Mouse (Mus musculus): ENCODE measurements around the gene Arhgef6.
A peak's percentile ranks its signal among the peaks of the same experiment; 100 is the strongest.

Arhgef6 gene

GRCm38 (mm10) chrX:57338371-57339211 is at the start of gene Arhgef6:
Gene Arhgef6, minus strand, starts transcription at chrX:57338729.
- DNase-seq (ENCODE audit: low spot score in 2 of 2): no peak

- no peak for DNase-seq (ENCODE audit: low spot score in 2 of 2)
These were observed 42.4 kb upstream of the Arhgef6 start for GRCm38 (mm10) chrX:57380915-57381314.

GRCm38 (mm10) chrX:57378579-57378978 is 40.0 kb upstream of the Arhgef6 start:
- DNase-seq (ENCODE audit: low spot score in 2 of 2): no peak

- no peak for DNase-seq (ENCODE audit: low spot score in 2 of 2)
These were observed 38.6 kb upstream of the Arhgef6 start for GRCm38 (mm10) chrX:57377096-57377495.

- DNase-seq (ENCODE audit: low spot score in 2 of 2): no peak
These were observed 35.5 kb upstream of the Arhgef6 start for GRCm38 (mm10) chrX:57374029-57374428.

GRCm38 (mm10) chrX:57373543-57373942 is 35.0 kb upstream of the Arhgef6 start:
- no peak for DNase-seq (ENCODE audit: low spot score in 2 of 2)

- DNase-seq (ENCODE audit: low spot score in 2 of 2): no peak
These were observed 34.4 kb upstream of the Arhgef6 start for GRCm38 (mm10) chrX:57372965-57373364.

GRCm38 (mm10) chrX:57364891-57365569 is 26.5 kb upstream of the Arhgef6 start:
- no peak for DNase-seq (ENCODE audit: low spot score in 2 of 2)

- no peak for DNase-seq (ENCODE audit: low spot score in 2 of 2)
These were observed 20.8 kb upstream of the Arhgef6 start for GRCm38 (mm10) chrX:57359316-57359715.

GRCm38 (mm10) chrX:57339220-57339619 is 691 bp upstream of the Arhgef6 start:
- no peak for DNase-seq (ENCODE audit: low spot score in 2 of 2)

- no peak for DNase-seq (ENCODE audit: low spot score in 2 of 2)
These were observed 947 bp downstream of the Arhgef6 start for GRCm38 (mm10) chrX:57337582-57337981.

GRCm38 (mm10) chrX:57336958-57337357 is 1.6 kb downstream of the Arhgef6 start:
- no peak for DNase-seq (ENCODE audit: low spot score in 2 of 2)

GRCm38 (mm10) chrX:57335313-57335712 is 3.2 kb downstream of the Arhgef6 start:
- DNase-seq (ENCODE audit: low spot score in 2 of 2): no peak

GRCm38 (mm10) chrX:57327668-57328338 is 10.7 kb downstream of the Arhgef6 start:
- no peak for DNase-seq (ENCODE audit: low spot score in 2 of 2)

- peak; percentile 2 to 6 for DNase-seq (ENCODE audit: low spot score in 2 of 2)
These were observed 11.9 kb downstream of the Arhgef6 start for GRCm38 (mm10) chrX:57326487-57327221.

- DNase-seq (ENCODE audit: low spot score in 2 of 2): no peak
These were observed 12.6 kb downstream of the Arhgef6 start for GRCm38 (mm10) chrX:57325861-57326461.

- DNase-seq (ENCODE audit: low spot score in 2 of 2): peak in 1 of 2 experiments; percentile 1
These were observed 13.6 kb downstream of the Arhgef6 start for GRCm38 (mm10) chrX:57324891-57325290.

- no peak for DNase-seq (ENCODE audit: low spot score in 2 of 2)
These were observed 26.5 kb downstream of the Arhgef6 start for GRCm38 (mm10) chrX:57312066-57312465.

- DNase-seq (ENCODE audit: low spot score in 2 of 2): no peak
These were observed 28.5 kb downstream of the Arhgef6 start for GRCm38 (mm10) chrX:57309993-57310392.

GRCm38 (mm10) chrX:57306747-57307146 is 31.8 kb downstream of the Arhgef6 start:
- no peak for DNase-seq (ENCODE audit: low spot score in 2 of 2)

- DNase-seq (ENCODE audit: low spot score in 2 of 2): no peak
These were observed 33.7 kb downstream of the Arhgef6 start for GRCm38 (mm10) chrX:57304784-57305287.

Data from frontal cortex, postnatal 36 days (tissue).